8 mouse cellular contexts compared by ENCODE assay signal in genomic region chr2:5601243-5601642, GRCm38 (mm10).
DNase-seq lines count a peak whose midpoint lies in the region; ATAC-seq and TF ChIP-seq lines count a peak whose summit lies in the region.
"Not testable (repeated sequence)": the region's sequence is repeated elsewhere in the genome, so short reads cannot be mapped to it uniquely, and the experiment has no call there.

No protein-coding gene starts in this region.

- not testable (repeated sequence) for H3K27ac ChIP-seq in embryonic facial prominence, embryonic 14.5 days (replicated peaks; ENCODE audit: low read depth, low read length); forebrain, embryonic 16.5 days (ENCODE audit: low read length); heart, postnatal 0 days (ENCODE audit: low read depth); lung, embryonic 14.5 days (ENCODE audit: low read depth); midbrain, embryonic 15.5 days
- H3K27ac ChIP-seq in intestine, embryonic 15.5 days, result peak overlapping the region; percentile 83

- H3K4me2 ChIP-seq in embryonic facial prominence, embryonic 14.5 days (ENCODE audit: low read depth, low read length); forebrain, embryonic 16.5 days (ENCODE audit: low read length); heart, postnatal 0 days (ENCODE audit: low read depth, low read length); lung, embryonic 14.5 days; midbrain, embryonic 15.5 days: not testable (repeated sequence)
- peak overlapping the region; percentile 38 for H3K4me2 ChIP-seq in intestine, embryonic 15.5 days (replicated peaks)

- not testable (repeated sequence) for H3K9ac ChIP-seq in embryonic facial prominence, embryonic 14.5 days (ENCODE audit: low read depth, low read length); forebrain, embryonic 16.5 days (replicated peaks; ENCODE audit: low read depth, low read length); heart, postnatal 0 days (replicated peaks; ENCODE audit: low read depth, low read length); lung, embryonic 14.5 days; midbrain, embryonic 15.5 days
- peak overlapping the region; percentile 8; the same call in 1 of the 2 replicates for H3K9ac ChIP-seq in intestine, embryonic 15.5 days

- not testable (repeated sequence) for H3K4me1 ChIP-seq in embryonic facial prominence, embryonic 14.5 days (ENCODE audit: control insufficient read depth, insufficient read depth, low read length); forebrain, embryonic 16.5 days (replicated peaks; ENCODE audit: control insufficient read depth, insufficient read depth, low read length); lung, embryonic 14.5 days (ENCODE audit: insufficient read depth)
- peaks cover 14% of the 10 kb centered on the region for H3K4me1 ChIP-seq in heart, postnatal 0 days (ENCODE audit: control insufficient read depth, insufficient read depth)
- H3K4me1 ChIP-seq in intestine, embryonic 15.5 days (replicated peaks), result peaks cover 26% of the 10 kb centered on the region
- peaks cover 15% of the 10 kb centered on the region for H3K4me1 ChIP-seq in midbrain, embryonic 15.5 days

- H3K4me3 ChIP-seq in embryonic facial prominence, embryonic 14.5 days (ENCODE audit: low read depth, low read length); forebrain, embryonic 16.5 days (replicated peaks; ENCODE audit: low read length); heart, postnatal 0 days (ENCODE audit: low read depth, low read length); intestine, embryonic 15.5 days (replicated peaks); lung, embryonic 14.5 days (ENCODE audit: low read depth, low read length); midbrain, embryonic 15.5 days: not testable (repeated sequence)

- not testable (repeated sequence) for TF ChIP-seq CTCF in heart, postnatal 0 days (IDR thresholded peaks at IDR 0.05; ENCODE audit: low read depth); lung, embryonic 14.5 days (IDR thresholded peaks at IDR 0.05; ENCODE audit: low read depth)

- H3K9me3 ChIP-seq in embryonic facial prominence, embryonic 14.5 days (ENCODE audit: control insufficient read depth, low read length); forebrain, embryonic 16.5 days (ENCODE audit: control insufficient read depth, low read length); heart, postnatal 0 days (replicated peaks; ENCODE audit: control insufficient read depth, low read length); intestine, embryonic 15.5 days; lung, embryonic 14.5 days (ENCODE audit: low read depth, low read length); midbrain, embryonic 15.5 days: not testable (repeated sequence)

- peak; percentile 37; the same call in 1 of the 2 replicates for ATAC-seq in embryonic facial prominence, embryonic 14.5 days (ENCODE audit: low read depth)
- ATAC-seq in forebrain, embryonic 16.5 days, result peak; percentile 56
- peak; percentile 75 for ATAC-seq in heart, postnatal 0 days (ENCODE audit: insufficient read depth, low read depth)
- peak; percentile 54 for ATAC-seq in intestine, embryonic 15.5 days
- ATAC-seq in lung, embryonic 14.5 days (ENCODE audit: insufficient read depth), result peak; percentile 72; the same call in 1 of the 2 replicates
- ATAC-seq in midbrain, embryonic 15.5 days (replicated peaks), result peak; percentile 53; the same call in 1 of the 2 replicates

- 2% methylated on average over 2 of the region's 2 CpGs for WGBS in embryonic facial prominence, embryonic 14.5 days
- WGBS in forebrain, embryonic 16.5 days, result 1% methylated on average over 2 of the region's 2 CpGs
- 6% methylated on average over 2 of the region's 2 CpGs for WGBS in heart, postnatal 0 days
- WGBS in intestine, embryonic 15.5 days, result 3% methylated on average over 2 of the region's 2 CpGs
- WGBS in lung, embryonic 14.5 days, result 3% methylated on average over 2 of the region's 2 CpGs
- 1% methylated on average over 2 of the region's 2 CpGs for WGBS in midbrain, embryonic 15.5 days

- H3K27me3 ChIP-seq in embryonic facial prominence, embryonic 14.5 days (replicated peaks; ENCODE audit: control insufficient read depth, insufficient read depth, low read length); forebrain, embryonic 16.5 days (replicated peaks; ENCODE audit: control insufficient read depth, insufficient read depth, low read length); heart, postnatal 0 days (ENCODE audit: control insufficient read depth, insufficient read depth, low read length); intestine, embryonic 15.5 days (replicated peaks); lung, embryonic 14.5 days (ENCODE audit: insufficient read depth, low read length); midbrain, embryonic 15.5 days (replicated peaks): not testable (repeated sequence)

- TF ChIP-seq EP300 in heart, postnatal 0 days (IDR thresholded peaks at IDR 0.05; ENCODE audit: low read depth), result not testable (repeated sequence)

- DNase-seq in embryonic facial prominence, embryonic 14.5 days (ENCODE audit: low spot score); heart, postnatal 0 days (ENCODE audit: low spot score); lung, embryonic 14.5 days: not testable (repeated sequence)
- peak; percentile 37 for DNase-seq in liver
- peak; percentile 62 for DNase-seq in retina, postnatal 1 day

- not testable (repeated sequence) for H3K36me3 ChIP-seq in embryonic facial prominence, embryonic 14.5 days (ENCODE audit: control insufficient read depth, insufficient read depth, low read length); forebrain, embryonic 16.5 days (ENCODE audit: control insufficient read depth, insufficient read depth); heart, postnatal 0 days (replicated peaks; ENCODE audit: control insufficient read depth, insufficient read depth, low read length); intestine, embryonic 15.5 days; lung, embryonic 14.5 days (ENCODE audit: insufficient read depth); midbrain, embryonic 15.5 days (replicated peaks)
